Mouse (Mus musculus): ENCODE results near the gene Ltbp3.

Gene Ltbp3

GRCm38 (mm10) chr19:5740320-5741317, at the start of gene Ltbp3:
Ltbp3 (plus strand) TSS chr19:5740904.
- DNase-seq (ENCODE audit: low read depth) = no peak

GRCm38 (mm10) chr19:5691601-5692000, 49.1 kb upstream of the Ltbp3 start:
- DNase-seq (ENCODE audit: low read depth) = no peak

- no peak for DNase-seq (ENCODE audit: low read depth)
Measured at GRCm38 (mm10) chr19:5692086-5692912, 48.4 kb upstream of the Ltbp3 start.

- DNase-seq (ENCODE audit: low read depth) = no peak
Measured at GRCm38 (mm10) chr19:5692913-5693396, 47.7 kb upstream of the Ltbp3 start.

GRCm38 (mm10) chr19:5693801-5694200, 46.9 kb upstream of the Ltbp3 start:
- no peak for DNase-seq (ENCODE audit: low read depth)

- DNase-seq (ENCODE audit: low read depth) = no peak
Measured at GRCm38 (mm10) chr19:5695849-5696462, 44.7 kb upstream of the Ltbp3 start.

- DNase-seq (ENCODE audit: low read depth) = peak; percentile 91
Measured at GRCm38 (mm10) chr19:5704163-5704800, 36.4 kb upstream of the Ltbp3 start, which contains the start of gene Kcnk7. Kcnk7 (plus strand) TSS chr19:5704367.

- DNase-seq (ENCODE audit: low read depth) = peak; percentile 91
Measured at GRCm38 (mm10) chr19:5704801-5705571, 35.7 kb upstream of the Ltbp3 start.

- DNase-seq (ENCODE audit: low read depth) = no peak
Measured at GRCm38 (mm10) chr19:5710068-5710467, 30.6 kb upstream of the Ltbp3 start.

GRCm38 (mm10) chr19:5710581-5710980, 30.1 kb upstream of the Ltbp3 start:
- DNase-seq (ENCODE audit: low read depth) = no peak

- DNase-seq (ENCODE audit: low read depth) = peak; percentile 84
Measured at GRCm38 (mm10) chr19:5711218-5711617, 29.5 kb upstream of the Ltbp3 start.

GRCm38 (mm10) chr19:5711907-5712460, 28.7 kb upstream of the Ltbp3 start:
- no peak for DNase-seq (ENCODE audit: low read depth)

GRCm38 (mm10) chr19:5713255-5713654, 27.4 kb upstream of the Ltbp3 start:
- no peak for DNase-seq (ENCODE audit: low read depth)

GRCm38 (mm10) chr19:5713730-5714129, 27.0 kb upstream of the Ltbp3 start:
- no peak for DNase-seq (ENCODE audit: low read depth)

- no peak for DNase-seq (ENCODE audit: low read depth)
Measured at GRCm38 (mm10) chr19:5715793-5716688, 24.7 kb upstream of the Ltbp3 start.

GRCm38 (mm10) chr19:5716955-5717354, 23.7 kb upstream of the Ltbp3 start:
- DNase-seq (ENCODE audit: low read depth) = no peak

- DNase-seq (ENCODE audit: low read depth) = no peak
Measured at GRCm38 (mm10) chr19:5721233-5721632, 19.5 kb upstream of the Ltbp3 start.

GRCm38 (mm10) chr19:5722848-5723425, 17.8 kb upstream of the Ltbp3 start:
- no peak for DNase-seq (ENCODE audit: low read depth)
